Comparison of ENCODE assay signal across 7 mouse cellular contexts in genomic region chr1:52331442-52331841, GRCm38 (mm10).
A peak's percentile ranks its signal among the peaks of the same experiment; 100 is the strongest.
DNase-seq lines count a peak whose midpoint lies in the region; ATAC-seq and TF ChIP-seq lines count a peak whose summit lies in the region.

No protein-coding gene starts in this region.

- H3K9ac ChIP-seq in midbrain, embryonic 16.5 days (ENCODE audit: low read depth, low read length), result no peak overlapping the region

- H3K4me3 ChIP-seq in midbrain, embryonic 16.5 days (ENCODE audit: low read depth, low read length), result no peak overlapping the region
- no peak overlapping the region for H3K4me3 ChIP-seq in midbrain, embryonic 10.5 days
- H3K4me3 ChIP-seq in bone marrow macrophage, adult 2 months (ENCODE audit: insufficient read depth, low read length), result no peak overlapping the region

- H3K9me3 ChIP-seq in midbrain, embryonic 16.5 days (replicated peaks; ENCODE audit: control insufficient read depth, low read length, poor library complexity, severe bottlenecking), result no peaks in the 10 kb centered on the region
- no peaks in the 10 kb centered on the region for H3K9me3 ChIP-seq in midbrain, embryonic 10.5 days (replicated peaks)

- no peaks in the 10 kb centered on the region for H3K36me3 ChIP-seq in midbrain, embryonic 16.5 days (ENCODE audit: control insufficient read depth, insufficient read depth, low read length)
- no peaks in the 10 kb centered on the region for H3K36me3 ChIP-seq in midbrain, embryonic 10.5 days

- H3K4me1 ChIP-seq in midbrain, embryonic 16.5 days (ENCODE audit: control insufficient read depth, insufficient read depth, low read length), result no peaks in the 10 kb centered on the region
- H3K4me1 ChIP-seq in midbrain, embryonic 10.5 days, result no peaks in the 10 kb centered on the region
- H3K4me1 ChIP-seq in bone marrow macrophage, adult 2 months (ENCODE audit: control insufficient read depth, insufficient read depth, low read length), result peaks cover 5% of the 10 kb centered on the region

- TF ChIP-seq CTCF in bone marrow macrophage, adult 2 months (IDR thresholded peaks at IDR 0.05; ENCODE audit: low read depth, low read length), result no peak

- no peaks in the 10 kb centered on the region for H3K27me3 ChIP-seq in midbrain, embryonic 16.5 days (ENCODE audit: control insufficient read depth, insufficient read depth, low read depth, low read length)
- H3K27me3 ChIP-seq in midbrain, embryonic 10.5 days (ENCODE audit: low read depth, poor library complexity, severe bottlenecking), result no peaks in the 10 kb centered on the region

- 0 out of 2 replicates have a peak, but pooled peaks have one; percentile 51 for ATAC-seq in midbrain, embryonic 16.5 days

- H3K4me2 ChIP-seq in midbrain, embryonic 16.5 days (ENCODE audit: low read length), result no peak overlapping the region

- WGBS in midbrain, embryonic 16.5 days, result 43% methylated on average over 4 of the region's 4 CpGs
- WGBS in midbrain, embryonic 10.5 days, result 59% methylated on average over 4 of the region's 4 CpGs

- DNase-seq in midbrain, embryonic 10.5 days (ENCODE audit: low spot score), result no peak
- peak; percentile 73 to 74 for DNase-seq in frontal cortex, postnatal 36 days (ENCODE audit: low spot score in 2 of 2)
- DNase-seq in lung, postnatal 10 days, result peak; percentile 19
- DNase-seq in retina, postnatal 1 day, result no peak
- no peak for DNase-seq in thymus, postnatal 25 days

- no peak overlapping the region for H3K27ac ChIP-seq in midbrain, embryonic 16.5 days (ENCODE audit: low read length)
- no peak overlapping the region for H3K27ac ChIP-seq in midbrain, embryonic 10.5 days (replicated peaks)
- peak overlapping the region; percentile 19; the same call in 1 of the 2 replicates for H3K27ac ChIP-seq in bone marrow macrophage, adult 2 months (ENCODE audit: insufficient read depth, low read depth, low read length)

- TF ChIP-seq POLR2A in bone marrow macrophage, adult 2 months (IDR thresholded peaks at IDR 0.05; ENCODE audit: borderline replicate concordance, low read depth, low read length), result no peak

Comparison
In these comparisons a context has a peak if more than half of its experiments do, and no peak if none do; other contexts are left out.
1. DNase-seq: peak in frontal cortex, postnatal 36 days (2 of 2) and lung, postnatal 10 days (single experiment); none in midbrain, embryonic 10.5 days (single experiment), retina, postnatal 1 day (single experiment) and thymus, postnatal 25 days (single experiment).